Mouse (Mus musculus): ENCODE measurements around the gene Atad5.
"Not testable (repeated sequence)": the region's sequence is repeated elsewhere in the genome, so short reads cannot be mapped to it uniquely, and the experiment has no call there.

Gene Atad5

GRCm38 (mm10) chr11:80176911-80177895 lies 88.0 kb downstream of the Atad5 start:
- DNase-seq (ENCODE audit: low read depth, low spot score), result peak; percentile 73

GRCm38 (mm10) chr11:80178316-80178715 lies 89.1 kb downstream of the Atad5 start:
- DNase-seq (ENCODE audit: low read depth, low spot score), result no peak

- peak; percentile 80 for DNase-seq (ENCODE audit: low read depth, low spot score)
Observed at GRCm38 (mm10) chr11:80181021-80181749, 92.0 kb downstream of the Atad5 start.

GRCm38 (mm10) chr11:80183054-80183704 lies 94.0 kb downstream of the Atad5 start:
- DNase-seq (ENCODE audit: low read depth, low spot score), result not testable (repeated sequence)

GRCm38 (mm10) chr11:80183705-80184255 lies 94.6 kb downstream of the Atad5 start, which contains the start of gene Rnf135:
Gene Rnf135 (plus strand): TSS chr11:80183851.
- DNase-seq (ENCODE audit: low read depth, low spot score), result peak; percentile 89

- no peak for DNase-seq (ENCODE audit: low read depth, low spot score)
Observed at GRCm38 (mm10) chr11:80184531-80185071, 95.4 kb downstream of the Atad5 start.

All from R1 (cell line).